Mouse (Mus musculus): ENCODE data around the gene Luc7l2.

- TF ChIP-seq EP300 (IDR thresholded peaks at IDR 0.05; ENCODE audit: low read depth) (no peak), CTCF (IDR thresholded peaks at IDR 0.05; ENCODE audit: low read depth) (no peak)
Measured at GRCm38 (mm10) chr6:38512830-38513229, 38.3 kb upstream of the Luc7l2 start.

Data from liver, embryonic 14.5 days (tissue).